Mouse (Mus musculus): ENCODE data around the gene 2310022A10Rik.

DNA sequence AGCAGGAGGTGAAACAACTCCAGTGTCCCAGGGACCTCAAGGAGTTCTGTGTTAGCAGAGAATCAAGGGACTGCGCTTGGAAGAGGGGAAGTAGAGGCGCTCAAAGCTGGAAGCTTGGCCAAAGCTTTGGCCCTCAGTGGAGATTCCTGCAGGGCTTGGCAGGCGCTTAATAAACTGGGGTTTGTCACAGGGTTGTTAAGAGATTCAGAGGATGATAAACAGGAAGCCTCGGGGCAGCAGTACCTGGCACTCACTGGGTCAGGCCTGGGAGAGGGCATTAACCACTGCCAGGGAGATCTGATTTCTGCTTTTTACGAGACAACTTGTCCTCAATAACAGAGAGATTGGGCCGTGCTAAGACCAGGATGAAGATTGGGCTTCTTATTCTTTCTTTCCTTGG is 68.0 kb downstream of the 2310022A10Rik start:
- TF ChIP-seq CTCF (IDR thresholded peaks at IDR 0.05) (no peak), EP300 (IDR thresholded peaks at IDR 0.05; ENCODE audit: insufficient read depth, low read depth, low read length) (no peak)

All from heart, adult 2 months (tissue).